Mouse (Mus musculus): ENCODE results near the gene Gpr146.

DNA sequence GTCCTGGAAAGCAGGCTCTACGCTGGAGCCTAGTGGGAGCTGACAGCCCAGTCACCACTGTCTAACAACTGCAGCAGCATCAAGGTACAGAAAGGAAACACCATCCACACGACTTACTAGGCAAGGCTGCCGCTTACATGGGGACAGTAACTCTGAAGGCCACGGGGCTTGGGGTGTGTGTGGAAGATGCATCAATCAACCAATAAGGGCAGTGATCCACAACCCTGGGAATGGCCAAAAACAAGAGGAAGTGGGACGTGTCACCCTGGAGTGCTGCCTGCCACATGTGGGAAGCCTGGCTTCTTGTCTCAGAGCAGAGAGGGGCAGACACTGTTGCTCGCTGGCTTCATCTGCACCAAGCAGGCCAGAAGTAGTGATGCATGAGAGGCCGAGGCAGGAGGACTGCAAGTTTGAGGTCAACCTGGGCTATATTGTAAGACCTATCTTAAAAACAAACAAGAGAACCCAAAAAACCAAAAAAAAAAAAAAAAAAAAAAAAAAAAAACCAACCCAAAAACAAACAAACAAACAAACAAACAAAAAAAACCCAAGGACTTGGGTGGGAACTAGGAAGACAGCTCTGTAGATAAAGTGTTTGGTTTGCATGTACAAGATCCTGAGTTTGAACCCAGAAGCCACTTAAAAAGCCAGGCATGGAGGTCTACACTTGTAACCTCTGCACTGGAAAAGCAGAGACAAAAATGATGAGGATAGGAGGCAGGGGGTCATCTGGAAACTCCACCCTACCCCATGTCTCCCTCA lies 55.4 kb downstream of the Gpr146 start:
- TF ChIP-seq POLR2A (IDR thresholded peaks at IDR 0.05; ENCODE audit: borderline replicate concordance, insufficient read depth, low read length) (no peak), CTCF (IDR thresholded peaks at IDR 0.05; ENCODE audit: borderline replicate concordance, insufficient read depth, low read depth, low read length) (no peak)

Data from cerebellum, adult 2 months (tissue).